Mouse (Mus musculus) erythroblast, embryonic 14.5 days (primary cell): ENCODE measurements around the gene Fgfr2. TPM values are rescaled to one million over a fixed set of nuclear protein-coding genes. Genes with fewer than 3 reads are reported as not detected.
"Not testable (repeated sequence)": the region's sequence is repeated elsewhere in the genome, so short reads cannot be mapped to it uniquely, and the experiment has no call there.

Experiments
- H3K27me3 ChIP-seq: 2 replicates; pipeline ENCODE4 v1.6.1; 2012; ENCODE audit warnings: inconsistent platforms; ENCODE audit not compliant: control insufficient read depth
- H3K36me3 ChIP-seq: 2 replicates; pipeline ENCODE4 v1.6.1; 2012; ENCODE audit warnings: mild to moderate bottlenecking, inconsistent platforms; ENCODE audit not compliant: control insufficient read depth
- H3K4me1 ChIP-seq: 2 replicates; pipeline ENCODE4 v1.6.1; 2012; ENCODE audit warnings: inconsistent platforms; ENCODE audit not compliant: control insufficient read depth
- H3K4me3 ChIP-seq: replicated peaks from 2 replicates; pipeline ENCODE3; 2012; ENCODE audit warnings: moderate library complexity, mild to moderate bottlenecking, inconsistent platforms
- H3K9me3 ChIP-seq: 2 replicates; pipeline ENCODE4 v1.6.1; 2012; ENCODE audit warnings: low read length, inconsistent platforms, mixed read lengths; ENCODE audit not compliant: control insufficient read depth
- GATA1 ChIP-seq: IDR thresholded peaks from 2 replicates; pipeline ENCODE4 v1.6.1; 2012; ENCODE audit warnings: low read length, inconsistent platforms, mixed read lengths
- TAL1 ChIP-seq: IDR thresholded peaks from 3 replicates; pipeline ENCODE4 v1.6.1; 2012; ENCODE audit warnings: low read length, inconsistent platforms, mixed read lengths
- polyA plus RNA-seq: library from polyadenylated mRNA; stranded (reverse); fragments of >175 nt; gene quantifications from 2 replicates; pipeline ENCODE4 v1.2.3, GENCODE M21; 2012

Gene Fgfr2
- polyA plus RNA-seq, 1 experiment, result not detected

GRCm38 (mm10) chr7:131054808-131055370 lies 2068.3 kb downstream of the Fgfr2 start:
- Histone ChIP-seq H3K36me3 (no peaks in the 10 kb centered on the region), H3K4me1 (no peaks in the 10 kb centered on the region), H3K4me3 (no peak overlapping the region), H3K27me3 (no peaks in the 10 kb centered on the region), H3K9me3 (no peaks in the 10 kb centered on the region)
- TF ChIP-seq GATA1 (no peak), TAL1 (no peak)

- not testable (repeated sequence) for H3K9me3 ChIP-seq, H3K27me3 ChIP-seq, H3K4me1 ChIP-seq, H3K36me3 ChIP-seq, H3K4me3 ChIP-seq
These were observed 2073.3 kb downstream of the Fgfr2 start for GRCm38 (mm10) chr7:131049829-131050228.

GRCm38 (mm10) chr7:131045258-131045835 lies 2077.8 kb downstream of the Fgfr2 start:
- H3K27me3 ChIP-seq, H3K9me3 ChIP-seq, H3K36me3 ChIP-seq, H3K4me3 ChIP-seq, H3K4me1 ChIP-seq: not testable (repeated sequence)

- H3K27me3 ChIP-seq, result no peaks in the 10 kb centered on the region
- TF ChIP-seq GATA1 (no peak), TAL1 (no peak)
- no peaks in the 10 kb centered on the region for H3K9me3 ChIP-seq
These were observed 2080.5 kb downstream of the Fgfr2 start for GRCm38 (mm10) chr7:131042657-131043056.

GRCm38 (mm10) chr7:131040760-131041159 lies 2082.4 kb downstream of the Fgfr2 start:
- H3K4me1 ChIP-seq, H3K4me3 ChIP-seq, H3K9me3 ChIP-seq, H3K27me3 ChIP-seq, H3K36me3 ChIP-seq: not testable (repeated sequence)

More at GRCm38 (mm10) chr7:131042657-131043056, 2080.5 kb downstream of the Fgfr2 start:
- no peaks in the 10 kb centered on the region for H3K4me1 ChIP-seq
- H3K4me3 ChIP-seq, result no peak overlapping the region
- no peaks in the 10 kb centered on the region for H3K36me3 ChIP-seq

- no peak for TF ChIP-seq TAL1
- TF ChIP-seq GATA1, result no peak
- Histone ChIP-seq H3K4me3 (no peak overlapping the region), H3K4me1 (no peaks in the 10 kb centered on the region), H3K9me3 (no peaks in the 10 kb centered on the region), H3K27me3 (no peaks in the 10 kb centered on the region), H3K36me3 (no peaks in the 10 kb centered on the region)
These were observed 2086.1 kb downstream of the Fgfr2 start for GRCm38 (mm10) chr7:131037083-131037482.

- H3K4me1 ChIP-seq, result no peaks in the 10 kb centered on the region
- H3K9me3 ChIP-seq, result no peaks in the 10 kb centered on the region
- H3K36me3 ChIP-seq, result no peaks in the 10 kb centered on the region
- no peaks in the 10 kb centered on the region for H3K27me3 ChIP-seq
- no peak overlapping the region for H3K4me3 ChIP-seq
- no peak for TF ChIP-seq TAL1
- no peak for TF ChIP-seq GATA1
These were observed 2086.8 kb downstream of the Fgfr2 start for GRCm38 (mm10) chr7:131036396-131036795.

GRCm38 (mm10) chr7:131031755-131032154 lies 2091.4 kb downstream of the Fgfr2 start, which contains the start of gene Dmbt1:
TSS of gene Dmbt1 (plus strand) at chr7:131032053.
- no peaks in the 10 kb centered on the region for H3K27me3 ChIP-seq
- H3K4me1 ChIP-seq, result no peaks in the 10 kb centered on the region
- TF ChIP-seq GATA1 (no peak), TAL1 (no peak)
- H3K4me3 ChIP-seq, result no peak within 1 kb of the TSS
- H3K9me3 ChIP-seq, result no peaks in the 10 kb centered on the region
- H3K36me3 ChIP-seq, result no peaks in the 10 kb centered on the region

- TF ChIP-seq GATA1 (no peak), TAL1 (no peak)
- H3K4me1 ChIP-seq, result no peaks in the 10 kb centered on the region
- no peaks in the 10 kb centered on the region for H3K36me3 ChIP-seq
- H3K27me3 ChIP-seq, result no peaks in the 10 kb centered on the region
- H3K4me3 ChIP-seq, result no peak overlapping the region
- H3K9me3 ChIP-seq, result no peaks in the 10 kb centered on the region
These were observed 2095.6 kb downstream of the Fgfr2 start for GRCm38 (mm10) chr7:131027557-131027956.

GRCm38 (mm10) chr7:131024807-131025206 lies 2098.3 kb downstream of the Fgfr2 start:
- no peaks in the 10 kb centered on the region for H3K9me3 ChIP-seq
- H3K4me1 ChIP-seq, result no peaks in the 10 kb centered on the region
- TF ChIP-seq GATA1 (no peak), TAL1 (no peak)
- no peaks in the 10 kb centered on the region for H3K27me3 ChIP-seq
- H3K36me3 ChIP-seq, result no peaks in the 10 kb centered on the region
- H3K4me3 ChIP-seq, result no peak overlapping the region
